Mouse (Mus musculus): Measurements from ENCODE around the gene Dbr1.

- TF ChIP-seq POLR2A (IDR thresholded peaks at IDR 0.05; ENCODE audit: low read depth, low read length) (no peak), CTCF (conservative IDR thresholded peaks at IDR 0.05; ENCODE audit: insufficient read depth, insufficient read length, low read depth, low read length) (no peak)
These were observed 53.0 kb downstream of the Dbr1 start for GRCm38 (mm10) chr9:99628581-99628980.
